Mouse (Mus musculus) Patski (cell line): ENCODE data around the gene 2310009B15Rik. TPM values are rescaled to one million over a fixed set of nuclear protein-coding genes. Genes with fewer than 3 reads are reported as not detected.
"Not testable (repeated sequence)": the region's sequence is repeated elsewhere in the genome, so short reads cannot be mapped to it uniquely, and the experiment has no call there.

Experiments
- ATAC-seq: fragments of 100-300 bp; one replicate; pipeline ENCODE4 v1.8.0; 2021
- CTCF ChIA-PET: fragments of 350-600 bp; sonication (Branson Sonifier 250); formaldehyde crosslinking; loops from one replicate; lab custom pipeline; 2022; ENCODE audit warnings: inconsistent platforms; lab: Charles Lee
- POLR2A ChIA-PET: fragments of 350-600 bp; sonication (Branson Sonifier 250); formaldehyde crosslinking; loops from one replicate; lab custom pipeline; 2022; ENCODE audit warnings: antibody characterized with exemption, inconsistent platforms; lab: Charles Lee
- DNase-seq: peaks from one replicate; pipeline ENCODE4 v3.0.0-alpha.2; 2011; ENCODE audit warnings: low read depth, low spot score
- H3K27me3 ChIP-seq: fragments of 371-371 bp; one replicate; pipeline ENCODE4 v1.5.1; 2021
- CTCF ChIP-seq: fragments of 100-300 bp; IDR thresholded peaks from one replicate; pipeline ENCODE4 v1.5.1; 2021
- in situ Hi-C: fragments of 300-500 bp; cut with MboI; formaldehyde crosslinking; loops from 3 replicates; pipeline ENCODE4 v1.11.1; 2018; ENCODE audit warnings: low pct_unique_long_range_greater_than_20kb, mixed read lengths
- polyA plus RNA-seq: library from polyadenylated mRNA; unstranded; gene quantifications from one replicate; pipeline ENCODE4 v1.2.3, GENCODE M21; 2021

2310009B15Rik gene
- polyA plus RNA-seq: 29.8 TPM

- peak; percentile 99 for ATAC-seq
- in situ Hi-C loops, DNase-seq, CTCF ChIA-PET, H3K27me3 ChIP-seq: not testable (repeated sequence)
- POLR2A ChIA-PET: interaction anchor here (0.5 to 1.3 kb wide), 2 partner anchors 72 to 108 kb away, joined by 3 read pairs; no protein-coding TSS in a partner anchor
These were observed at the start of gene 2310009B15Rik for GRCm38 (mm10) chr1:138856101-138856950. Gene 2310009B15Rik, minus strand, starts transcription at chr1:138856852.

GRCm38 (mm10) chr1:138906256-138906655 is 49.6 kb upstream of the 2310009B15Rik start:
- ATAC-seq (no peak), DNase-seq (no peak)
- in situ Hi-C loops: no loop called here
- POLR2A ChIA-PET: no interaction called here
- no peak for TF ChIP-seq CTCF
- H3K27me3 ChIP-seq: no peaks in the 10 kb centered on the region
- CTCF ChIA-PET: no interaction called here

GRCm38 (mm10) chr1:138905092-138905765 is 48.6 kb upstream of the 2310009B15Rik start:
- ChIA-PET CTCF (interaction anchor here (1.2 kb wide), 1 partner anchor 65 kb away, joined by 3 read pairs; no protein-coding TSS in a partner anchor), POLR2A (no interaction called here)
- H3K27me3 ChIP-seq: no peaks in the 10 kb centered on the region
- in situ Hi-C loops: no loop called here
- TF ChIP-seq CTCF: no peak
- DNase-seq: no peak
- ATAC-seq: no peak

GRCm38 (mm10) chr1:138903894-138904293 is 47.2 kb upstream of the 2310009B15Rik start:
- DNase-seq (no peak), ATAC-seq (no peak)
- no peaks in the 10 kb centered on the region for H3K27me3 ChIP-seq
- ChIA-PET POLR2A (no interaction called here), CTCF (interaction anchor here (1.0 to 1.3 kb wide), 2 partner anchors 11 to 21 kb away, joined by 3 read pairs; no protein-coding TSS in a partner anchor)
- TF ChIP-seq CTCF: no peak
- in situ Hi-C loops: no loop called here

- TF ChIP-seq CTCF: no peak
- no peaks in the 10 kb centered on the region for H3K27me3 ChIP-seq
- in situ Hi-C loops: no loop called here
- no peak for ATAC-seq
- CTCF ChIA-PET: interaction anchor here (1.3 kb wide), 1 partner anchor 8 kb away, joined by 3 read pairs; no protein-coding TSS in a partner anchor
- POLR2A ChIA-PET: no interaction called here
- no peak for DNase-seq
These were observed 44.9 kb upstream of the 2310009B15Rik start for GRCm38 (mm10) chr1:138901431-138902117.

GRCm38 (mm10) chr1:138896088-138896487 is 39.4 kb upstream of the 2310009B15Rik start:
- CTCF ChIA-PET: interaction anchor here (1.3 kb wide), 1 partner anchor 13 kb away, joined by 3 read pairs; no protein-coding TSS in a partner anchor
- no peak for DNase-seq
- in situ Hi-C loops: no loop called here
- POLR2A ChIA-PET: no interaction called here
- peak; percentile 42 for TF ChIP-seq CTCF
- H3K27me3 ChIP-seq: no peaks in the 10 kb centered on the region
- no peak for ATAC-seq

- no peak for TF ChIP-seq CTCF
- DNase-seq (no peak), ATAC-seq (no peak)
- in situ Hi-C loops: no loop called here
- ChIA-PET POLR2A (interaction anchor here (0.6 kb wide), 1 partner anchor 96 kb away, joined by 6 read pairs; no protein-coding TSS in a partner anchor), CTCF (interaction anchor here (0.7 to 1.2 kb wide), 3 partner anchors 21 to 249 kb away, joined by 3 read pairs; no protein-coding TSS in a partner anchor)
- no peaks in the 10 kb centered on the region for H3K27me3 ChIP-seq
These were observed 21.0 kb upstream of the 2310009B15Rik start for GRCm38 (mm10) chr1:138877470-138878254.

DNA sequence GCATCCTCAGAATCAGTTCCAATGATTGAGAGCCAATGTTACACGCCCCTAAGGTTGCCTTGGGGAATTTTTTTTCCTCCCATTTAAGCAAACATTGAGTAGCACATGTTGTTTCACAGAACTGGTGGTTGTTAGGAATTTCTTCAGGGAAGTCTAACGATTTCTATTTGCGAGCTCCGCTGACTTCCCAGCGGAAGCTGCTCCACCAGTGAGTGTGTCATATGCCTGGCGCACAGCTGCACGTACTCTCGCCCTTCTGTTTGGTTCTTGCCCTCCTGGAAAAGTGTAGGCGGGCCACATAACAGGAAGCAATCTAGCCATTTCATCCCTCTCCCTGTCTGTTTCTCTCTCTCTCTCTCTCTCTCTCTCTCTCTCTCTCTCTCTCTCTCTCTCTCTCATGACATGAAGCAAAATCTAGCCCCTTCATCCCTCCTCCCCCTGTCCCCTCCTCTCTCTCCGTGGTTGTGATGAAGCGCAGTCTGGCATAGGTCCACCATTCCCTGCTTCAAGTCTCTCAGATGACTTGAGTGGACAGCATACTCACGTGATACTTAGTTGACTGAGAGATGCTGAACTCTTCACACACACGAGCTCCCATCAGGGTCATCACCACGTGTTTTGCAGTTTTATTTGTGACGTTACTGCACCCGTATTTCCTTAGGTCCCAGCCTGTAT is 19.9 kb upstream of the 2310009B15Rik start:
- TF ChIP-seq CTCF: no peak
- in situ Hi-C loops: no loop called here
- ChIA-PET CTCF (interaction anchor here (1.4 kb wide), 1 partner anchor 23 kb away, joined by 3 read pairs; no protein-coding TSS in a partner anchor), POLR2A (no interaction called here)
- no peak for DNase-seq
- no peak for ATAC-seq
- no peaks in the 10 kb centered on the region for H3K27me3 ChIP-seq

DNA sequence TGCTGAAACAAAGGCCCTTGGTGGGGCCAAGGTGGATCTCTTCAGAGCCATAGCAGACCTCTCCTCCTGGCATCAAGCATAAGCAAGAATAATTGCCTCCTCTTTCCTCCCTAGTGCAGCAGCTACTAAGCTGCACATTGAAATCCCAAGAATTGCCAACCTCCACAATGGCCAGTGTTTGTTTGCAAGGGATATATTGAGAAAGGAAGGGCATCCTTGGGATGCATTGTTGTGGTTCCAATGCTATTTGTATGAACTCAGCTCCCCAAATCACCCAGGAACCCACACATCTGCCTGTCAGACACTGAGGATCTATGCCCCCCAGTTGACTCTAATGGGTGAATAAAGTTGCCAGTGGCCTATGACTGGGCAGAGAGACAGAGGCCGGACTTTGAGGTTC is 5.8 kb downstream of the 2310009B15Rik start:
- no peak for TF ChIP-seq CTCF
- ChIA-PET CTCF (no interaction called here), POLR2A (interaction anchor here (1.2 kb wide), 1 partner anchor 13 kb away, joined by 4 read pairs; no protein-coding TSS in a partner anchor)
- no peaks in the 10 kb centered on the region for H3K27me3 ChIP-seq
- ATAC-seq (no peak), DNase-seq (no peak)
- in situ Hi-C loops: no loop called here
